Mouse (Mus musculus) splenic B cell, adult 2 months (primary cell): ENCODE measurements around the gene Fbxl5.

ENCODE experiments used
- DNase-seq: peaks from one replicate; pipeline ENCODE4 v3.0.0-alpha.2; 2011; ENCODE audit warnings: low read depth, low spot score
- H3K27me3 ChIP-seq: 2 replicates; pipeline ENCODE4 v1.6.1; 2012; ENCODE audit warnings: mild to moderate bottlenecking, low read length, moderate library complexity, mixed read lengths; ENCODE audit not compliant: control insufficient read depth, poor library complexity, insufficient read depth, severe bottlenecking
- H3K36me3 ChIP-seq: 2 replicates; pipeline ENCODE4 v1.6.1; 2012; ENCODE audit warnings: mild to moderate bottlenecking, low read length, moderate library complexity, mixed read lengths; ENCODE audit not compliant: control insufficient read depth, poor library complexity, insufficient read depth, severe bottlenecking

Fbxl5 gene

DNA sequence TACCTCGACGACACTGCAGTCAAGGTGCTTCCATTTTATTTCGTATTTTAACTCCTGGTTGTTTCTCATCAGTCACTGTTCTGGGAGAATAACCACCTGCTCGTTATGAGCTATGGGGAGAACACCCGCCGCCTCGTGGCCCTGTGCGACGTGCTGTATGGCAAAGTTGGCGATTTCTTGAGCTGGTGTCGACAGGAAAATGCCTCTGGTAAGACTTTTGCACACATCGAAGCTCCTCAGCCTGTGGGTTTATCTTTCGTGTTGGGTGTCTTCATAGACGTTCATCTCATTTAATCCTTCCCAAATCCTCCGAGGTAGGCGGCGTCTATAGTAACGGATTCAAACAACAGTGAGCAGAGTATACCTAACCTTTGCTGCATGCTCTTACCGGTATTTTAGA lies at the start of gene Fbxl5:
Fbxl5 (minus strand) TSS at position 101 of the 400 bp plus-strand sequence.
- no peak for DNase-seq
- no peaks in the 10 kb centered on the region for H3K36me3 ChIP-seq
- no peaks in the 10 kb centered on the region for H3K27me3 ChIP-seq

DNA sequence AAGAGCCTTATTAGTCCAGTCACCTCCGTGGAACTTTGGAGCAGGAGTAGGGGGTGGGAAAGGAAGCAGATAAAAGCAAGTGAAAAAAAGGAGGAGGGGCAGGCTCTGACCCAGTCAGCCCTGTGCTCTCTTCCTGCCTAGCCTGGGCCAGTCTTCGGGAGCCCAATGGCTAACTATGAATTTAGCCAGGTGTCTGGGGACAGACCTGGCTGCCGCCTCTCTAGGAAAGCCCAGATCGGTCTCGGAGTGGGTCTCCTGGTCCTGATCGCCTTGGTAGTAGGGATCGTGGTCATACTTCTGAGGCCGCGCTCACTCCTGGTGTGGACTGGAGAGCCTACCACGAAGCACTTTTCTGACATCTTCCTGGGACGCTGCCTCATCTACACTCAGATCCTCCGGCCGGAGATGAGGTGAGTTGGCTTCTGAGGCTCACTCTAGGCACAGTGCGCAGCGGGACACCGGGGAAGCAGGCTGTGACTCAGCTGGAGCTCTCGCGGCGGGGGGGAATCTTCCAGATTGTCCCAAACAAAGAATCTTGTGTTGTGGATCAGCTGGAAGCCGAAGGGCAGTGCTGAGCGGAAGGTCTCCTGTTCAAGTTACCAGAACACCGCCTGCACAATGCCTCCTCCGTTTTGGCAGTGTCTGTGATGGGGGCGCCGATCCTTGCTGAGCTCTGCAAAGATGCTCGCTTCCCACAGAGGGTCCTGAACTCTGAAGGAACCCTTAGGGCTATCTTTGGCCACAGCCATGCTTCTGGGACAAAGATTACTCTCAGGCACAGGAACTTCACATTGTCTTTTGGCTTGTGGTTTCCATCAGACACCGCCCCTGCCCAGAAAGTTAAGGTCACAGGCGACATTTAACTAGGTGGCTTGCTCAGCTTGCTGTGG lies 47.5 kb upstream of the Fbxl5 start:
- no peaks in the 10 kb centered on the region for H3K27me3 ChIP-seq
- peaks cover 4% of the 10 kb centered on the region for H3K36me3 ChIP-seq
- no peak for DNase-seq

GRCm38 (mm10) chr5:43868253-43868652 lies 46.8 kb upstream of the Fbxl5 start, which contains the start of gene Cd38:
Gene Cd38 (plus strand): TSS chr5:43868553.
- no peak for DNase-seq
- Histone ChIP-seq H3K27me3 (no peaks in the 10 kb centered on the region), H3K36me3 (peaks cover 4% of the 10 kb centered on the region)

DNA sequence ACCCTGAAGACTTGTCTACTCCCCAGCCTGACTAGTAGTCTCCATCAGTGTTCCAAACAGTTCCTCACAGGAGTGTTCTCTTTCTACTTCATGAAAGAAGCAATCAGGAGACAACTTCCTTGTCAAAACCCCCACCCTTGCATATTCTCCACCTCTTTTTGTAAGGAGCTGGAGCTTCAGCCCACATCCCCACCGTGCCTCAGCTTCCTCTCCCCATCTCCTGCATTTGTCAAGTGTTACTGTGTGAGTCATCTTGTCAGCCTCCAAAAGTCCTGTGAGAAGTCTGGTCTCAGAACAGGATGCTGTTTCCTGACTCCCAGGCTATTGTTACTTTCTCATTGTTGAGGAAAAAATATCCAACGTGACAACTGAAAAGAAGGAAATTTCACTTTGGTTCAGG lies 43.9 kb upstream of the Fbxl5 start:
- peaks cover 2% of the 10 kb centered on the region for H3K36me3 ChIP-seq
- no peaks in the 10 kb centered on the region for H3K27me3 ChIP-seq
- DNase-seq, result no peak

GRCm38 (mm10) chr5:43863642-43864041 lies 42.2 kb upstream of the Fbxl5 start:
- peaks cover 2% of the 10 kb centered on the region; the same call in 1 of the 2 replicates for H3K36me3 ChIP-seq
- no peaks in the 10 kb centered on the region for H3K27me3 ChIP-seq
- DNase-seq, result no peak

- DNase-seq, result no peak
- Histone ChIP-seq H3K27me3 (no peaks in the 10 kb centered on the region), H3K36me3 (no peaks in the 10 kb centered on the region)
Observed at GRCm38 (mm10) chr5:43860670-43861431, 39.4 kb upstream of the Fbxl5 start.

DNA sequence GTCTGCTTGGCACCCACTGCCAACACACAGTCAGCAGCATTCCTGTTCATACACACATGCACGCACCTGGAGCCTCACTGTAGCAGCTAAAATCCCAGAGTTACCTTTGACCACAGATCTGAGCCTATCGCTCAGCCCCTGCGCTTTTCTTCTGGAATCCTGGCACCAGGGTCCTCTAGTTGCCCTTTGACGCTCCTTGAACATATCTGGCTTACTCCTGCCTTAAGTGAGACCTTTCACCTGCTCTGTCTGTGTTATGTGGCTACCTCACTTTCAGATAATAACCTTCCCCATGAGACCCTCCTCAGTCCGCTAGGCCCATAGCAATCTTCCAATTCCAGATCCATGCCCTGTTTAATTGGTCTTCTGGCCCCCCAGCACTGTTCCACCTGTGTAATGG lies 38.7 kb upstream of the Fbxl5 start:
- Histone ChIP-seq H3K36me3 (no peaks in the 10 kb centered on the region), H3K27me3 (no peaks in the 10 kb centered on the region)
- DNase-seq, result no peak

DNA sequence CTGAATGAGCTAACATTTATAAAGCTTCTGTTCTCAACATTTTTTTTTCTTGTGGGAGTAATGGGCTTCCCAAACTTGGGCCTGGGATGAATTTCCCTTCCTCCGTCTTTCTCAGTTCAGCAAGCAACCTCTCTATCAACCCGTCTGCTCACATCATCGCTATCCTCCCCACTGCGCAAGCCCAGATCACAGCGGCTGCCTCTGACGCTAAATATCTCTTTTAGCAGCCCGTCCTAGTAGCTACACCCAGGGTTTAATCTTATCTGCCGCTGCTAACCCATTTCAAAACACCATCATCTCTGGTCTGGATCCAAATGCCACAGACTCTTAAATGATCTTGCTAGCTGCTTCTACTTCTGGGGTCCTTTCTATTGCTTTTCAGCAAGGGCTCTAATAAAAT lies 38.2 kb upstream of the Fbxl5 start:
- no peaks in the 10 kb centered on the region for H3K27me3 ChIP-seq
- H3K36me3 ChIP-seq, result no peaks in the 10 kb centered on the region
- DNase-seq, result no peak

- Histone ChIP-seq H3K27me3 (no peaks in the 10 kb centered on the region), H3K36me3 (0 out of 2 replicates have a peak, but pooled peaks cover 1% of the 10 kb centered on the region)
- peak; percentile 74 for DNase-seq
Observed at GRCm38 (mm10) chr5:43855769-43856168, 34.3 kb upstream of the Fbxl5 start.

DNA sequence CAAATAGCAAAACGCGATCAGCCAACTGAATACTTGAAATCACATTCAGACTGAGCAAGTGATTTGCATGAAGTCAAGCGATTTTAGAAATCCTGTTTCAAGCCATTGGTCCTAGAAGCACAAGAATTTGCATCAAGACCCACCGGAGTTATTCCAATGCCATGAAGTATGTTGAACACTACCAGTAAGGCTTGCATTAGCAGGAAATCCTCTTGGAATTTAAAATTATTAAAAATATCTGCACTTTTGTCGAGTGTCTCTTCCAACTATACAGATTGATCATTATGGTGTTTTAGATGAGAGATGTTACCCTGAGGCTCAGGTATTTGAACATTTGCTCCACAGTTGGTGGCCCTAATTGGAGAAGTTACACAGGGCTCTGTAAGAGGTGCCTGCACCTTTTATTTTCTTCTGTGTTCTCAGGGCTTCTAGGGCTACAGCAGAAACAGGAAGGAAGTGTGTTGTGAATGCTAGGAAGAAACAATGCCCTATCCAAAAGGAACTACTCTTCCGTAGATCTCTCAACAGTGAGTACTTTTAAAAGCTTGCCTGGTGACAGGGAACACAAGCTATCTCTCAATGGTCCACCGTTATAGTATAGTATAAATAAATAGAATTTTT lies 32.5 kb upstream of the Fbxl5 start:
- peak; percentile 69 for DNase-seq
- Histone ChIP-seq H3K36me3 (0 out of 2 replicates have a peak, but pooled peaks cover 1% of the 10 kb centered on the region), H3K27me3 (no peaks in the 10 kb centered on the region)

DNA sequence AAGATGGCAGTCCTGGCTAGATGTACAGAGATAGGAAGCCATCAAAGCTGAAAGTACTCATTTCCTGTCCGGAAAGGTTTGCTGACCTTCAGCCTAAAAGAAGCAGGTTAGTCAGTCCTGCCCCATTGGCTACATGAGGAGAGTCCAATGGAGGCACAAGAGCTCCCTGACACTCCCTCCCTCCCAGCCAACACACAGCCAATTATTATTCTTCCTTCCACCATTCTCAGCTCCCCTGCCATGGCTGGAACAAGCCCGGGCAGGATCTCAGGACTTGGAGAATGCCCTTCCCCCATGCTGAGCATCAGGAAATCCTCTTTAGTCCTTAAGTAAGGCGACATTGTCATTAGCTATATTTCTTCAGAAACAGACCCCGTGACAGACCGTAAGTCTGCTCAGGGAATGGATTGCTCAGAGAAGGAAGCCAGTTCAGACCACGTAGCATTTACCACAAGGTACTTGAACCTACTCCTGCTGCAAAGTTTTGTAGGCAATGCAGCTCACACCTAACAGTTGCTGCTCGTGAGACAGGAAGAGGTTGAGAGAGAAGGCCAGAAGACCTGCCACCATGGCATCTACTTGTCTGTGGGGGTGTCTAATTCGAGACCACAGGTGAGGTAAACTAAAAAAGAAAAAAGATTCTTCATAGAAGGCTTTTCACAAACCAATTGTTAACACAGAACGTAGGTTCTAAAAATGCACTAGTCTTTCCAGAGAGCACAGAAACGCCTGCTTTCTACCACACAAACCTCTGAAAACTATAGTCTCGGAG lies 31.8 kb upstream of the Fbxl5 start:
- no peaks in the 10 kb centered on the region for H3K27me3 ChIP-seq
- DNase-seq, result peak; percentile 47
- 0 out of 2 replicates have a peak, but pooled peaks cover 1% of the 10 kb centered on the region for H3K36me3 ChIP-seq

DNA sequence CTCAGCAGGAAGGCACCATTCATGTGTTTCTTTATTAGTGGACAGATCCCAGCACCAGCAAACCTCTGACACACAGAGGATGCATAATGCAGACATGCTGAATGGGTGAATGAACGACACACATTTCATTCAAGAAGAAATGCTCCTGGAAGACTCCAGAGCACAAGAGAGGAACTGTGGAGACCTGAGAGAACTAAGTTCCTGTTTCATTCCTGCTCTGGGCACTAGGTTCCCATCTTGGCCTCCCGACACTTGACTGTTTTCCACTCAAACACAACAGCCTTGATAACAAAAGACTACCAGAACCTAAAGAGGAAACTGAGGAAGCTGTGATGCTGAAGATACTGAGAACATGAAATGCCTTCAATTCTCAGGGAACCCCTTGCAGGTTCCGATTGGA lies 26.8 kb upstream of the Fbxl5 start:
- Histone ChIP-seq H3K36me3 (0 out of 2 replicates have a peak, but pooled peaks cover 1% of the 10 kb centered on the region), H3K27me3 (no peaks in the 10 kb centered on the region)
- no peak for DNase-seq

GRCm38 (mm10) chr5:43847555-43847954 lies 26.1 kb upstream of the Fbxl5 start:
- 0 out of 2 replicates have a peak, but pooled peaks cover 1% of the 10 kb centered on the region for H3K36me3 ChIP-seq
- no peak for DNase-seq
- H3K27me3 ChIP-seq, result no peaks in the 10 kb centered on the region

DNA sequence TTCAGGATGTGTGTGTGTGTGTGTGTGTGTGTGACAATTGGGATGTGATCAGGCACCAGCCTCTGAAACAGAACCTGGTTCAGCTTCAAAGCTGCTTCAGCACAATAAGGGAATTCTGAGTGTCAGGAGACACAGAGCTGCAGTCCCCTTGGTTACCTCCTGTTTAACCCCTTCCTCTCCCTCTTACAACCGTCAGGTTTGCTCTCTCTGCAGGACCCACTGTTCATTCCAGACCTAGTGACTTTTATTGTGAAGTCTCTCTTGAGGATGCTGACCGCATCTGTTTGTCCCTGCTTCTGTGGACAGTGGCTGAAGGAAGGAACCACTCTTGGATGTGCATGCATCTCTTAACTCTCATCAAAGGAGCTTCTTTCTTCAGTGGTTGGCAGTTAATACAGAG lies 24.8 kb upstream of the Fbxl5 start:
- no peak for DNase-seq
- Histone ChIP-seq H3K36me3 (no peaks in the 10 kb centered on the region), H3K27me3 (no peaks in the 10 kb centered on the region)
